Mouse (Mus musculus): ENCODE results near the gene Alox12e. TPM values are rescaled to one million over a fixed set of nuclear protein-coding genes. Genes with fewer than 3 reads are reported as not detected.

Alox12e gene
- polyA plus RNA-seq, 1 experiment from 2014 or later = not detected

DNA sequence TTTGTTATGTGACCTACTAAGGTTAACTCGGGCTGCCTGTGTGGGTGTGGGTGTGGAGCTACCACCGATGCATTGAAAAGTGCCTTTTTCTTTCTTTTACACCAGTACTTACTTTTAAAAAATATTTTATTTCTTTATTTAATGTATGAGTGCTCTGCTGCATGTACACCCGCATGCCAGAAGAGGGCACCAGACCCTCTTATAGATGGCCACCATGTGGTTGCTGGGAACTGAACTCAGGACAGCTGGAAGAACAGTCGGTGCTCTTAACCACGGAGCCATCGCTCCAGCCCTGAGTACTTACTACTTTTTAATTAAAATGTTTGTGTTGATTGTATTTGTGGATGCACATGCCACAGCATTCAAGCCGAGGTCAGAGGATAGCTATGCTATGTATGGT is 8.6 kb downstream of the Alox12e start:
- H3K9me3 ChIP-seq = no peaks in the 10 kb centered on the region
- no peaks in the 10 kb centered on the region for H3K4me1 ChIP-seq
- no peak overlapping the region for H3K4me2 ChIP-seq (replicated peaks)
- H3K27me3 ChIP-seq = peaks cover 3% of the 10 kb centered on the region
- H3K27ac ChIP-seq = no peak overlapping the region
- ATAC-seq (ENCODE audit: insufficient number of reproducible peaks, insufficient read depth, low FRiP score, low TSS enrichment) = no peak
- WGBS = 37% methylated on average over 7 of the region's 7 CpGs
- no peaks in the 10 kb centered on the region for H3K36me3 ChIP-seq
- H3K9ac ChIP-seq = no peak overlapping the region
- H3K4me3 ChIP-seq = no peak overlapping the region

DNA sequence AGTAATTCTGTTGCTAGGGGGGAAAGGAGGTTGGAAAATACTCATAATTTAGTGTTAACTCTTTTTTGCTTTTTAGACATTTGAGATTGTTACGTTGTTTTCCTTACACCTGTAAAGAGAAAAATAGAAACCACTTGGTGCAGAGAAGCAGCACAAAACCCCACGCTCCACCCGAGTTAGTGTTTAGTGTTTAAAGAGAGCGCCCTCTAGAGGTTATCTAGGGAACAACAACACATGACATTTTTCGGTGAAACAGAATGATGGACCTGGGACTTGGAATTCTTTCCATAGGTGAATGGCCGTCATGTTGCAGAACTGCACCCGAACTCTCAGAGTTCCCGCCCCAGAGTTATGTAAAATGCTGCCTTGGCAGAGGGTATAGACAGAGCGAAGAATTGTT is 13.1 kb downstream of the Alox12e start:
- H3K27me3 ChIP-seq = no peaks in the 10 kb centered on the region
- no peaks in the 10 kb centered on the region for H3K36me3 ChIP-seq
- no peak for ATAC-seq (ENCODE audit: insufficient number of reproducible peaks, insufficient read depth, low FRiP score, low TSS enrichment)
- no peak overlapping the region for H3K27ac ChIP-seq
- H3K4me2 ChIP-seq (replicated peaks) = no peak overlapping the region
- H3K4me3 ChIP-seq = no peak overlapping the region
- 26% methylated on average over 9 of the region's 9 CpGs for WGBS
- no peak overlapping the region for H3K9ac ChIP-seq
- H3K9me3 ChIP-seq = no peaks in the 10 kb centered on the region
- H3K4me1 ChIP-seq = no peaks in the 10 kb centered on the region

DNA sequence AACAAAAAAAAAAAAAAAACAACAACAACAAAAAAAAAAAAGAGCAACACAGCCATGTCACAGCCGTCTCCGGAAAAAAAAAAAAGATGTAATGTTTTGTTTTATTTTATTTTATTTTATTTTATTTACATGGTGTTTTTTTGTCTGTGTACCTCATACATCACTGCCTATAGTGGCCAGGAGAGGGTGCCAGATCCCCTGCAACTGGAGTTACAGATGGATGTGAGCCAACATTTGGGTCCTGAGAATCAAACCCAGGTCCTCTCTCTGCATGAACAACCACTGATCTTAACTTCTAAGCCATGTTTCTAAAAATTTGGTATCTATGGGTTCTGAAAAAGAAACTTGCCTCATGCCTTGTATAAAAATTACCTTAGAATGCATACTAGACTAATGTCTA is 14.1 kb downstream of the Alox12e start:
- Histone ChIP-seq H3K9me3 (no peaks in the 10 kb centered on the region), H3K27ac (no peak overlapping the region), H3K36me3 (no peaks in the 10 kb centered on the region), H3K4me3 (no peak overlapping the region), H3K4me2 (replicated peaks) (no peak overlapping the region), H3K9ac (no peak overlapping the region), H3K4me1 (no peaks in the 10 kb centered on the region), H3K27me3 (no peaks in the 10 kb centered on the region)
- WGBS = 93% methylated on average over 2 of the region's 2 CpGs
- ATAC-seq (ENCODE audit: insufficient number of reproducible peaks, insufficient read depth, low FRiP score, low TSS enrichment) = no peak

DNA sequence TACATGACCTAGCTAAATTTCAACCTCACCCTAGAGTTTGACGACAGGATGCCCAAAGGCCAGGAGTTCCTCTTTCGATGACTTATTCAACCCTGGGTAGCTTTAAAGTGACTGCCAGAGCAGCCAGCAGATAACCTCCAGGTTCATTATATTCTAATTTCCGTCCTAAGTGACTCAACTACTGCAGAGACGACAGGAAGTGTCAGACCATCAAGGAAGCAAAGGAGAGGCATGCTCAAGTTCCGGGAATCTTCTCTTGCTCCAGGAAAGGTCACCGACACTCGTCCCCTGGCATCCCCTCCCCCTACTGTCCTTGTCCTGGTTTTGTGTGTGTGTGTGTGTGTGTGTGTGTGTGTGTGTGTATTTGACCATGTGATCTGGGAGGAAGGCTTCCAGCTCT is 16.3 kb downstream of the Alox12e start:
- WGBS = 39% methylated on average over 7 of the region's 7 CpGs
- no peaks in the 10 kb centered on the region for H3K36me3 ChIP-seq
- no peak overlapping the region for H3K4me2 ChIP-seq (replicated peaks)
- no peaks in the 10 kb centered on the region for H3K4me1 ChIP-seq
- H3K27me3 ChIP-seq = no peaks in the 10 kb centered on the region
- H3K4me3 ChIP-seq = no peak overlapping the region
- no peak overlapping the region for H3K27ac ChIP-seq
- no peaks in the 10 kb centered on the region for H3K9me3 ChIP-seq
- ATAC-seq (ENCODE audit: insufficient number of reproducible peaks, insufficient read depth, low FRiP score, low TSS enrichment) = no peak
- H3K9ac ChIP-seq = no peak overlapping the region

DNA sequence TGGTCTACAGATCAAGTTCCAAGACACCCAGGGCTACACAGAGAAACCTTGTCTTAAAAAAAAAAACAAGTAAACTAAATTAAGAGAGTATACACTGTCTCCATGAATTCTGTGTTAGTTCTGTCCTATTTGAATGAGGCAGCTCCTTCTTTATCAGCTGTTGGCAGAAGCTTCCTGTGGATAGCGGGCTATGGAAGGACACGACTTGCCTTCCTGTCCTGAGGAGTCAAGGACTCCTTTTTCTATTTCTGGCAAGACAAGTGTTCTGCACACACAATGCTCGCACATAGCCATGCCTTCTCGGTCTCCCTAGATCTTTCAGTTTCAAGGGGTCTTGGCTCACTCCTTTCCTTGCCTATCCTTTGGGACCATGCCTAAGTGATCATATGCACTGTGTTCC is 20.1 kb downstream of the Alox12e start:
- no peaks in the 10 kb centered on the region for H3K27me3 ChIP-seq
- H3K4me3 ChIP-seq = no peak overlapping the region
- no peak overlapping the region for H3K4me2 ChIP-seq (replicated peaks)
- no peak overlapping the region for H3K27ac ChIP-seq
- H3K9me3 ChIP-seq = no peaks in the 10 kb centered on the region
- ATAC-seq (ENCODE audit: insufficient number of reproducible peaks, insufficient read depth, low FRiP score, low TSS enrichment) = no peak
- H3K36me3 ChIP-seq = no peaks in the 10 kb centered on the region
- WGBS = 89% methylated on average over 4 of the region's 4 CpGs
- H3K9ac ChIP-seq = no peak overlapping the region
- H3K4me1 ChIP-seq = no peaks in the 10 kb centered on the region

DNA sequence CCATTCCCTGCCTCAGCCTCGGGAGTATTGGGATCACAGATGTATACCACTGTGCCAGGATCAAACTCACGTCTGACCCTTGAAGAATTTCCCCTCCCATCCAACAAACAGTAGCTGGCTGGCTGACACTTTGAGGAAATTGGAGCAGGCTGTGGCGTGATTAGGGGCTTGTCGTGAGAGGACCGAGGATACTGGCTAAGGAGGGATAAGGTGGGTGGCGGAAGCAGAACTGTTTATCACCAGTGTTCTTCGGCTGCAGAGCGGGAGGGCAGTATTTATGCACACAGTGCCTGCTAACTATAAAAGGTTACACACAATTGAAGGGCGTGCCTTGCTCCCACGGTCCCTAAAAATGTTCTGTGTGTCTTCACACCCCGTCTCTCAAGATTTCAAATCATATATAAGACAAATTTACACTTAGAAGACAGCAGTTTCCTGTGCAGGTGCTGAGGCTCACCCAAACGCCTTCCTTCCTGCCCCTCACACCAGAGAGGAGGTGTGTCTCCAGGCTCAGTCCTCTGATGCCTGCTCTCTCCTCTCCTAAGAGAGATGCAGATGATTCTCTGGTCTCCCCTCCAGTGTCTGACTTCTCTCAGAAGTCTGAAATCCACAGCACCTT is 24.5 kb downstream of the Alox12e start:
- no peak overlapping the region for H3K4me3 ChIP-seq
- no peaks in the 10 kb centered on the region for H3K27me3 ChIP-seq
- no peak overlapping the region for H3K9ac ChIP-seq
- H3K4me2 ChIP-seq (replicated peaks) = no peak overlapping the region
- no peaks in the 10 kb centered on the region for H3K9me3 ChIP-seq
- no peak for ATAC-seq (ENCODE audit: insufficient number of reproducible peaks, insufficient read depth, low FRiP score, low TSS enrichment)
- H3K4me1 ChIP-seq = no peaks in the 10 kb centered on the region
- WGBS = 51% methylated on average over 12 of the region's 12 CpGs
- H3K36me3 ChIP-seq = no peaks in the 10 kb centered on the region
- H3K27ac ChIP-seq = no peak overlapping the region

DNA sequence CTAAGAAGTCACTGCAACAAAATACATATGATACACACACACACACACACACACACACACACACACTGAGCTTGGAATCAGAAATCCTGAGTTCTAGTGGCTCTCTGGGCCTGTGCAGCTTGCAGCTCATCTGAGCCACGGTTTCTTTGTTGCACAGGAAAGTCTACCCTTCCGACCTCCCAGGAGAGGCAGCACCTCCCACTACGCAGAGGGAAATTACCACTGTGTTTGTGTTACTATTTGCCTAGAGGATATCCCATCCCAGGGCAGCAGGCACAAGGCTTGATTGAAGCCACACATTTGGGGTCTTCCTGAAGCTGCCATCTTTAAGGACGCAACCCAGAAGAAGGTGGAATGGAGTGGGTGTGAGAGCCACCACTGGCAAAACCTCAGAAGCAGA is 25.0 kb downstream of the Alox12e start:
- H3K9ac ChIP-seq = no peak overlapping the region
- no peak overlapping the region for H3K27ac ChIP-seq
- 24% methylated on average over 4 of the region's 4 CpGs for WGBS
- no peak overlapping the region for H3K4me2 ChIP-seq (replicated peaks)
- H3K9me3 ChIP-seq = no peaks in the 10 kb centered on the region
- H3K36me3 ChIP-seq = no peaks in the 10 kb centered on the region
- ATAC-seq (ENCODE audit: insufficient number of reproducible peaks, insufficient read depth, low FRiP score, low TSS enrichment) = no peak
- no peaks in the 10 kb centered on the region for H3K27me3 ChIP-seq
- no peak overlapping the region for H3K4me3 ChIP-seq
- no peaks in the 10 kb centered on the region for H3K4me1 ChIP-seq

DNA sequence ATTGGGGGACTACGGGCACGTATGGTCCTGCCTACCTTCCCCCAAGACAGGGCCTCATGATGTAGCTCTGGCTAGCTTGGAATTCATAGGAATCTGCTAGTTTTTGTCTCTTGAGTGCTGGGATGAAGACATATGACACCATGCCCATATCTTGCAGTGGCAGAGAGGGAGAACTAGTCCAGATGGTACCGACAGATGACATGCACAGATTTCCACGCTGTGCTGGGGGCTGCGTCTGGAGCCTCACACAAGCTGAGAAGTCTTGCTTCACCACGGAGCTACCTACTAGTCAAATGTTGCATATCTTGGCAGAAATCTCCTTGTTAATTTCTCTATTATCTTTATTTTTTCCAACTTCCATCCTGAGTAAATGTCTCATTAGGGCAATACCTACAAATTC is 28.5 kb downstream of the Alox12e start:
- no peak for ATAC-seq (ENCODE audit: insufficient number of reproducible peaks, insufficient read depth, low FRiP score, low TSS enrichment)
- WGBS = 80% methylated on average over 6 of the region's 6 CpGs
- H3K36me3 ChIP-seq = no peaks in the 10 kb centered on the region
- no peaks in the 10 kb centered on the region for H3K27me3 ChIP-seq
- H3K27ac ChIP-seq = no peak overlapping the region
- no peak overlapping the region for H3K9ac ChIP-seq
- no peaks in the 10 kb centered on the region for H3K9me3 ChIP-seq
- H3K4me3 ChIP-seq = no peak overlapping the region
- no peaks in the 10 kb centered on the region for H3K4me1 ChIP-seq
- H3K4me2 ChIP-seq (replicated peaks) = no peak overlapping the region

DNA sequence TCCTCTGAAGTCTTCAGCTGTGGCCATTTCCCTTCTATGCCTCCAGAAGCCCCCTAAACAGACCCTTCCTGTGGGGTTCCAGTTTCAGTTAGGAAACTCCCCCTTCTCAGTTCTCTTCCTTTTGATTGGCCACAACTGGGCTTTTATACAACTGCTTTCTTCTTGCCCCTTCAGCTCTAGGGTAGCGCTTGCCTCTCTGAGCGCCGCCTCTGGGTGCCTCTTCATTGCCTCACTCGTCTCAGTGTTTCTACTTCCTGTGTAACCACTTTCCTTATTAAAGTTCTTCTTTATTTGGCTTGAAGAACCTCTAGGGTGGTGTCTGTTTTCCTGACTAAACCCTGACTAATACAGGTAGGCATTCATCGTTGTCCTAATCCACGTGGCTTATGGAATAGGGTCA is 31.2 kb downstream of the Alox12e start:
- H3K27ac ChIP-seq = no peak overlapping the region
- WGBS = 79% methylated on average over 6 of the region's 6 CpGs
- ATAC-seq (ENCODE audit: insufficient number of reproducible peaks, insufficient read depth, low FRiP score, low TSS enrichment) = no peak

DNA sequence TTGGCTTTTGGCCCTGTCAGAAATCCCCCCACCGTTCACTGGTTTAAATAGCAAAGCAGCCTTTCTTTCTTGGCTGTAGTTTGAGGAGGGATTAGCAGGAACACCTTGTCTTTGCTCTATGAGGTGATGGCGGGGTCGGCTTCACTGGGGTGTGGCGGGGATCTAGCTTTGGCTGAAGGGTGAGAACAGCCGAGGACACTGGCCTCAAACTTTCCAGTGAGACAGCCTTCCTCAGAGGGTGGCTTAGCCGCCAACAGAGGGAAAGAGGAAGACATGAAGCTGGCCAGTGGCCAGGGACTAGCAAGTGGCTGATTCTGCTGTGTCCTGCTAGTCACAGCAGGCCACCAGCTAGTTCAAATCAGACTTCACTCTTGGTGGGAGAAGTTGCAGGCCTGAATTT is 33.2 kb downstream of the Alox12e start:
- no peak overlapping the region for H3K4me3 ChIP-seq
- WGBS = 43% methylated on average over 6 of the region's 6 CpGs
- H3K9me3 ChIP-seq = no peaks in the 10 kb centered on the region
- no peak overlapping the region for H3K9ac ChIP-seq
- no peaks in the 10 kb centered on the region for H3K36me3 ChIP-seq
- no peaks in the 10 kb centered on the region for H3K27me3 ChIP-seq
- no peak overlapping the region for H3K4me2 ChIP-seq (replicated peaks)
- no peak for ATAC-seq (ENCODE audit: insufficient number of reproducible peaks, insufficient read depth, low FRiP score, low TSS enrichment)
- H3K27ac ChIP-seq = no peak overlapping the region
- H3K4me1 ChIP-seq = no peaks in the 10 kb centered on the region

More for the DNA sequence above, 31.2 kb downstream of the Alox12e start:
- H3K4me1 ChIP-seq = no peaks in the 10 kb centered on the region
- no peak overlapping the region for H3K4me3 ChIP-seq
- H3K27me3 ChIP-seq = no peaks in the 10 kb centered on the region
- no peak overlapping the region for H3K9ac ChIP-seq
- no peaks in the 10 kb centered on the region for H3K36me3 ChIP-seq
- no peaks in the 10 kb centered on the region for H3K9me3 ChIP-seq
- H3K4me2 ChIP-seq (replicated peaks) = no peak overlapping the region

DNA sequence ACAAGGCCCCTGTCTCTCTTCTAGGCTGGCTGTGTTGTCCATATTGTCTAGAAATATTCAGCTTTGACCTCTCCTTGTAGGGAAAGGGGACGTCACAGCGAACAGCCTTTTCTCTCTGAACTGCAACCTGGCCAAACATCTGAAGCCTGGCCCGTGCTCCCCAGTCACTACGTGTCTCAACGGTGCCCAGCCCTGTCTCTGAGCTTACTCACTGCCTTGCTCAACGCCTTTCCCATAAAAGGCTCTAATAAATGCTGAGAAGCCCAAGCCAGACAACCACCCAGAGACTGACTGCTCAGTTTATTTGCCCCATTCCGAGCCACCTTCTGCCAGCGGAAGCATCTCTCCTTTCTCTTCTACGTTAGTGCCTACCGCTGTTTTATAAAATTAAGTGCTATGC is 34.3 kb downstream of the Alox12e start:
- Histone ChIP-seq H3K36me3 (no peaks in the 10 kb centered on the region), H3K9me3 (no peaks in the 10 kb centered on the region), H3K27ac (no peak overlapping the region), H3K9ac (no peak overlapping the region), H3K4me2 (replicated peaks) (no peak overlapping the region), H3K27me3 (no peaks in the 10 kb centered on the region), H3K4me3 (no peak overlapping the region), H3K4me1 (no peaks in the 10 kb centered on the region)
- ATAC-seq (ENCODE audit: insufficient number of reproducible peaks, insufficient read depth, low FRiP score, low TSS enrichment) = no peak
- WGBS = 85% methylated on average over 10 of the region's 10 CpGs

DNA sequence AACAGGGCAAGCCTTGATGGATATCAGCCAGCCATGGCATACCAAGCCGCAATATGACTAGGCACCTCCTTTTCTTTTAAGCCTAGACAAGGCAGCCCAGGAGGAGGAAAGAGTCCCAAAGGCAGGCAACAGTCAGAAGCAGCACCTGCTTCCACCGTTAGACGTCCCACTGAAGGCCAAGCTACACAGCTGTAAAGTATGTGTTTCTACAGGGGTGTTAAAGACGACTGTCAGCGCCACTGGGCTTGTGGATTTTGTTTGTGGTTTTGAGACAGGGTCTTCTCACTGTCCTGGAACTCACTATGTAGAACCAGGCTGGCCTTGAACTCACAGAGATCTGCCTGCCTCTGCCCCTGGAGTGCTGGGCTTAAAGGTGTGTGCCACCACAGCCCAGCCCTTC is 36.7 kb downstream of the Alox12e start:
- Histone ChIP-seq H3K27me3 (no peaks in the 10 kb centered on the region), H3K27ac (no peak overlapping the region), H3K36me3 (no peaks in the 10 kb centered on the region), H3K4me1 (no peaks in the 10 kb centered on the region), H3K9ac (no peak overlapping the region), H3K4me2 (replicated peaks) (no peak overlapping the region), H3K4me3 (no peak overlapping the region), H3K9me3 (no peaks in the 10 kb centered on the region)
- no peak for ATAC-seq (ENCODE audit: insufficient number of reproducible peaks, insufficient read depth, low FRiP score, low TSS enrichment)
- WGBS = 77% methylated on average over 5 of the region's 5 CpGs

DNA sequence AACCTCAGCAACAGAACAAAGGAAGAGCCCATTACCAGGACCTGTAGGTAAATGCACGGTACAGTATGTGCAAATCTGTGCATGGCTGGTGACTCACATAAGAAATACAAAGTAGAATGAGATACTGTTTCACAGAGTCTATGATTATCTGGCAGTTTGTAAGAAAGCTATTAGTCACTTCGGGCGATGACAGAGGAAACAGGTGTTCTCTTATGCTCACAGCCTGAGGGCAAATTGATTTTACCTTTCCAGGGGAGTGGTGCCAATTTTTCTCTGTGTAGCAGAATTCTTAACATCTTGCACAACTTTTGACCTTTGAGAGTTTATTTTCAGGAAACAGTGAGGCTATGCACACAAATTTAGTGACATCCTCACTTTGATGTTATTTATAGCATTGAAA is 37.7 kb downstream of the Alox12e start:
- Histone ChIP-seq H3K9ac (no peak overlapping the region), H3K4me1 (no peaks in the 10 kb centered on the region), H3K9me3 (no peaks in the 10 kb centered on the region), H3K36me3 (no peaks in the 10 kb centered on the region), H3K27ac (no peak overlapping the region), H3K27me3 (no peaks in the 10 kb centered on the region), H3K4me2 (replicated peaks) (no peak overlapping the region), H3K4me3 (no peak overlapping the region)
- 74% methylated on average over 3 of the region's 3 CpGs for WGBS
- ATAC-seq (ENCODE audit: insufficient number of reproducible peaks, insufficient read depth, low FRiP score, low TSS enrichment) = no peak
